Mouse (Mus musculus) MEL (cell line): ENCODE data around the gene Esam. TPM values are rescaled to one million over a fixed set of nuclear protein-coding genes. Genes with fewer than 3 reads are reported as not detected.

Experiments used
- DNase-seq: peaks from one replicate; pipeline ENCODE4 v3.0.0; 2011; ENCODE audit warnings: low read depth, low spot score
- H3K27ac ChIP-seq: 2 replicates; pipeline ENCODE4 v1.5.1; 2012; ENCODE audit warnings: low read depth, mild to moderate bottlenecking, control low read depth, low read length, moderate library complexity; ENCODE audit not compliant: control insufficient read depth
- H3K27me3 ChIP-seq, 2 experiments: fragments of 150-350 bp in 1 of 2; sonication (generic) in 1 of 2; 2 replicates each; pipeline ENCODE4 v1.6.1; 2012; ENCODE audit warnings: low read length in 2 of 2, mild to moderate bottlenecking in 2 of 2, improper control_type of control experiment in 1 of 2, moderate library complexity in 1 of 2; ENCODE audit not compliant: insufficient read depth in 2 of 2, control insufficient read depth in 1 of 2
- H3K36me3 ChIP-seq, 2 experiments: 2 replicates each; pipeline ENCODE4 v1.6.1; 2012 to 2014; ENCODE audit warnings: low read length in 2 of 2, improper control_type of control experiment in 1 of 2, inconsistent platforms in 1 of 2, mild to moderate bottlenecking in 1 of 2; ENCODE audit not compliant: insufficient read depth in 2 of 2, control insufficient read depth in 1 of 2
- H3K4me1 ChIP-seq, 2 experiments: fragments of 150-350 bp in 1 of 2; sonication (generic) in 1 of 2; 2 replicates each; pipeline ENCODE4 v1.6.1; 2012; ENCODE audit warnings: low read length in 2 of 2, improper control_type of control experiment in 1 of 2, mild to moderate bottlenecking in 1 of 2; ENCODE audit not compliant: insufficient read depth in 2 of 2, control insufficient read depth in 1 of 2
- H3K4me3 ChIP-seq, 2 experiments: fragments of 150-350 bp in 1 of 2; sonication (generic) in 1 of 2; 2 replicates each; pipeline ENCODE4 v1.5.1; 2012; ENCODE audit warnings: low read depth in 2 of 2, low read length in 2 of 2, mild to moderate bottlenecking in 2 of 2, moderate library complexity in 2 of 2, control low read depth in 1 of 2, improper control_type of control experiment in 1 of 2; ENCODE audit not compliant: control insufficient read depth in 1 of 2, insufficient read depth in 1 of 2
- H3K79me2 ChIP-seq: 2 replicates; pipeline ENCODE4 v1.6.1; 2012; ENCODE audit warnings: mild to moderate bottlenecking, low read length, moderate library complexity; ENCODE audit not compliant: control insufficient read depth, poor library complexity, insufficient read depth
- H3K9ac ChIP-seq: 2 replicates; pipeline ENCODE4 v1.6.1; 2012; ENCODE audit warnings: low read depth, mild to moderate bottlenecking, control low read depth, low read length, moderate library complexity; ENCODE audit not compliant: control insufficient read depth, poor library complexity, severe bottlenecking
- H3K9me3 ChIP-seq: fragments of 150-350 bp; sonication (generic); replicated peaks from 2 replicates; pipeline ENCODE4 v1.6.1; 2012; ENCODE audit warnings: mild to moderate bottlenecking, low read length, improper control_type of control experiment, moderate library complexity; ENCODE audit not compliant: insufficient read depth
- CHD1 ChIP-seq: IDR thresholded peaks from 2 replicates; pipeline ENCODE4 v1.6.1; 2012; ENCODE audit warnings: low read depth, mild to moderate bottlenecking, inconsistent platforms, low read length, improper control_type of control experiment
- CTCF ChIP-seq, 3 experiments: IDR thresholded peaks in 2 of 3; conservative IDR thresholded peaks in 1 of 3; 2 replicates each; pipeline ENCODE4 v1.5.1; 2011 to 2012; ENCODE audit warnings: low read length in 3 of 3, low read depth in 2 of 3, mild to moderate bottlenecking in 2 of 3, improper control_type of control experiment in 1 of 3, inconsistent platforms in 1 of 3, mixed read lengths in 1 of 3, moderate library complexity in 1 of 3; ENCODE audit not compliant: control insufficient read depth in 1 of 3, insufficient read depth in 1 of 3, poor library complexity in 1 of 3, severe bottlenecking in 1 of 3
- ELF1 ChIP-seq: IDR thresholded peaks from 2 replicates; pipeline ENCODE4 v1.6.1; 2014; ENCODE audit warnings: low read depth, mild to moderate bottlenecking, inconsistent platforms, low read length, improper control_type of control experiment, moderate library complexity
- EP300 ChIP-seq, 2 experiments: IDR thresholded peaks; 2 replicates each; pipeline ENCODE4 v1.6.1; 2011; ENCODE audit warnings: improper control_type of control experiment in 2 of 2, low read length in 2 of 2, low read depth in 1 of 2, mild to moderate bottlenecking in 1 of 2
- ETS1 ChIP-seq: IDR thresholded peaks from 2 replicates; pipeline ENCODE4 v1.6.1; 2012; ENCODE audit warnings: low read depth, mild to moderate bottlenecking, inconsistent platforms, low read length, improper control_type of control experiment, moderate library complexity
- GATA1 ChIP-seq: IDR thresholded peaks from 2 replicates; pipeline ENCODE4 v1.6.1; 2011; ENCODE audit warnings: low read depth, low read length, improper control_type of control experiment
- JUND ChIP-seq: IDR thresholded peaks from 2 replicates; pipeline ENCODE4 v1.6.1; 2011; ENCODE audit warnings: low read depth, mild to moderate bottlenecking, improper control_type of control experiment, low read length
- KAT2A ChIP-seq: conservative IDR thresholded peaks from 2 replicates; pipeline ENCODE4 v1.6.1; 2012; ENCODE audit warnings: low read depth, low read length, improper control_type of control experiment, inconsistent platforms
- MAFK ChIP-seq: IDR thresholded peaks from 2 replicates; pipeline ENCODE4 v1.6.1; 2011; ENCODE audit warnings: low read depth, mild to moderate bottlenecking, low read length, improper control_type of control experiment, borderline replicate concordance
- MAX ChIP-seq: IDR thresholded peaks from 2 replicates; pipeline ENCODE4 v1.6.1; 2011; ENCODE audit warnings: low read length, improper control_type of control experiment
- MAZ ChIP-seq: IDR thresholded peaks from 2 replicates; pipeline ENCODE4 v1.6.1; 2012; ENCODE audit warnings: low read depth, mild to moderate bottlenecking, inconsistent platforms, low read length, improper control_type of control experiment
- MYC ChIP-seq: IDR thresholded peaks from 2 replicates; pipeline ENCODE4 v1.6.1; 2011; ENCODE audit warnings: low read depth, mild to moderate bottlenecking, low read length, improper control_type of control experiment, moderate library complexity
- NELFE ChIP-seq: IDR thresholded peaks from 2 replicates; pipeline ENCODE4 v1.6.1; 2011; ENCODE audit warnings: low read depth, low read length, improper control_type of control experiment
- NRF1 ChIP-seq: IDR thresholded peaks from 2 replicates; pipeline ENCODE4 v1.6.1; 2014; ENCODE audit warnings: low read depth, mild to moderate bottlenecking, inconsistent platforms, low read length, improper control_type of control experiment, moderate library complexity; ENCODE audit not compliant: poor library complexity, insufficient read depth, severe bottlenecking
- POLR2A ChIP-seq, 2 experiments: IDR thresholded peaks; 2 replicates each; pipeline ENCODE4 v1.6.1; 2011 to 2012; ENCODE audit warnings: low read length in 2 of 2, mild to moderate bottlenecking in 2 of 2, control low read depth in 1 of 2, improper control_type of control experiment in 1 of 2, low read depth in 1 of 2, moderate library complexity in 1 of 2; ENCODE audit not compliant: control insufficient read depth in 1 of 2, insufficient read depth in 1 of 2, poor library complexity in 1 of 2
- POLR2AphosphoS2 ChIP-seq: IDR thresholded peaks from 2 replicates; pipeline ENCODE4 v1.6.1; 2011; ENCODE audit warnings: low read length, improper control_type of control experiment
- POLR2AphosphoS5 ChIP-seq: IDR thresholded peaks from 2 replicates; pipeline ENCODE4 v1.6.1; 2012; ENCODE audit warnings: low read depth, borderline replicate concordance, mild to moderate bottlenecking, inconsistent platforms, low read length, moderate library complexity, mixed read lengths
- RAD21 ChIP-seq: IDR thresholded peaks from 2 replicates; pipeline ENCODE4 v1.6.1; 2011; ENCODE audit warnings: mild to moderate bottlenecking, low read depth, low read length, improper control_type of control experiment
- SIN3A ChIP-seq: IDR thresholded peaks from 2 replicates; pipeline ENCODE4 v1.6.1; 2012; ENCODE audit warnings: low read length, improper control_type of control experiment, inconsistent platforms
- SMC3 ChIP-seq: IDR thresholded peaks from 2 replicates; pipeline ENCODE4 v1.6.1; 2011; ENCODE audit warnings: low read depth, low read length, improper control_type of control experiment
- TCF12 ChIP-seq: IDR thresholded peaks from 2 replicates; pipeline ENCODE4 v1.6.1; 2014; ENCODE audit warnings: low read depth, mild to moderate bottlenecking, inconsistent platforms, low read length, improper control_type of control experiment, moderate library complexity
- UBTF ChIP-seq: IDR thresholded peaks from 2 replicates; pipeline ENCODE4 v1.6.1; 2012; ENCODE audit warnings: low read depth, mild to moderate bottlenecking, inconsistent platforms, low read length, improper control_type of control experiment, moderate library complexity, borderline replicate concordance; ENCODE audit not compliant: insufficient read depth
- USF1 ChIP-seq: IDR thresholded peaks from 2 replicates; pipeline ENCODE4 v1.6.1; 2014; ENCODE audit warnings: low read depth, mild to moderate bottlenecking, inconsistent platforms, low read length, improper control_type of control experiment, moderate library complexity
- ZMIZ1 ChIP-seq: IDR thresholded peaks from 2 replicates; pipeline ENCODE4 v1.6.1; 2012; ENCODE audit warnings: low read depth, mild to moderate bottlenecking, inconsistent platforms, low read length, improper control_type of control experiment, moderate library complexity
- ZNF384 ChIP-seq: IDR thresholded peaks from 2 replicates; pipeline ENCODE4 v1.6.1; 2012; ENCODE audit warnings: low read depth, mild to moderate bottlenecking, inconsistent platforms, low read length, improper control_type of control experiment
- polyA plus RNA-seq, 2 experiments: library from polyadenylated mRNA; stranded (reverse) in 1 of 2; unstranded in 1 of 2; fragments of >175 nt in 1 of 2; fragments of >200 nt in 1 of 2; gene quantifications; 2 replicates each; pipeline versions ENCODE4 v1.2.1 to v1.2.4; 2012; ENCODE audit warnings: low replicate concordance in 2 of 2, low read depth in 1 of 2; ENCODE audit not compliant: insufficient read length in 2 of 2, insufficient read depth in 1 of 2, missing spikeins in 1 of 2
- total RNA-seq: library from RNA; depleted of rRNA; stranded (reverse); fragments of 300-350 nt; gene quantifications from 2 replicates; pipeline ENCODE4 v1.2.3, GENCODE M21; 2012

Esam gene
- total and polyA plus RNA-seq, 3 experiments, result 0.23 to 0.89 TPM; not detected in 1

- Histone ChIP-seq H3K9me3 (no peaks in the 10 kb centered on the region), H3K27ac (no peak overlapping the region), H3K79me2 (peaks cover 11% of the 10 kb centered on the region), H3K4me3 (no peak overlapping the region), H3K27me3 (no peaks in the 10 kb centered on the region), H3K4me1 (no peaks in the 10 kb centered on the region), H3K9ac (no peak overlapping the region), H3K36me3 (no peaks in the 10 kb centered on the region; a peak in 1 of 4 replicates)
- no peak for DNase-seq
- TF ChIP-seq MAX (no peak), NELFE (no peak), TCF12 (no peak), MAFK (no peak), ELF1 (no peak), KAT2A (no peak), ZNF384 (no peak), USF1 (no peak), POLR2A (IDR thresholded peaks at IDR 0.05; ENCODE audit: control insufficient read depth in 1 of 2, insufficient read depth in 1 of 2, low read depth in 1 of 2, low read length in 2 of 2, poor library complexity in 1 of 2) (no peak)
Measured at GRCm38 (mm10) chr9:37500201-37500600, 27.7 kb upstream of the Esam start.

GRCm38 (mm10) chr9:37501170-37501569, 26.7 kb upstream of the Esam start:
- H3K36me3 ChIP-seq, result no peaks in the 10 kb centered on the region; a peak in 2 of 4 replicates
- H3K9ac ChIP-seq, result no peak overlapping the region
- H3K9me3 ChIP-seq, result no peaks in the 10 kb centered on the region
- TF ChIP-seq ZNF384 (0 out of 2 replicates have a peak, but pooled peaks have one; percentile 19), MAFK (0 out of 2 replicates have a peak, but pooled peaks have one; percentile 26), EP300 (IDR thresholded peaks at IDR 0.05; ENCODE audit: low read depth in 1 of 2, low read length in 2 of 2) (no peak), MAX (no peak)
- TF ChIP-seq, all 39 proteins: peak for 2
- Histone ChIP-seq H3K4me1 (no peaks in the 10 kb centered on the region), H3K79me2 (peaks cover 10% of the 10 kb centered on the region), H3K27me3 (no peaks in the 10 kb centered on the region), H3K27ac (no peak overlapping the region), H3K4me3 (no peak overlapping the region)
- no peak for DNase-seq

GRCm38 (mm10) chr9:37504348-37504747, 23.5 kb upstream of the Esam start:
- DNase-seq, result peak; percentile 34

More at GRCm38 (mm10) chr9:37504348-37504747, 23.5 kb upstream of the Esam start:
- Histone ChIP-seq H3K79me2 (peaks cover 6% of the 10 kb centered on the region), H3K9me3 (no peaks in the 10 kb centered on the region), H3K27ac (no peak overlapping the region), H3K4me1 (no peaks in the 10 kb centered on the region), H3K9ac (no peak overlapping the region), H3K4me3 (no peak overlapping the region), H3K36me3 (no peaks in the 10 kb centered on the region; a peak in 1 of 4 replicates), H3K27me3 (no peaks in the 10 kb centered on the region)
- TF ChIP-seq POLR2AphosphoS5, result no peak
- peak; percentile 17 for TF ChIP-seq RAD21
- TF ChIP-seq USF1, result no peak
- TF ChIP-seq ETS1, result no peak
- TF ChIP-seq NRF1, result no peak
- TF ChIP-seq SIN3A, result no peak
- TF ChIP-seq GATA1, result no peak
- no peak for TF ChIP-seq POLR2A (IDR thresholded peaks at IDR 0.05; ENCODE audit: control insufficient read depth in 1 of 2, insufficient read depth in 1 of 2, low read depth in 1 of 2, low read length in 2 of 2, poor library complexity in 1 of 2)
- TF ChIP-seq JUND, result no peak
- no peak for TF ChIP-seq EP300 (IDR thresholded peaks at IDR 0.05; ENCODE audit: low read depth in 1 of 2, low read length in 2 of 2)
- TF ChIP-seq UBTF, result no peak
- no peak for TF ChIP-seq POLR2AphosphoS2
- TF ChIP-seq SMC3, result peak; percentile 36
- no peak for TF ChIP-seq MAFK
- no peak for TF ChIP-seq ZMIZ1
- no peak for TF ChIP-seq MYC
- no peak for TF ChIP-seq MAX
- TF ChIP-seq CHD1, result no peak
- TF ChIP-seq CTCF (IDR thresholded peaks at IDR 0.05 in 2 of 3, conservative IDR thresholded peaks at IDR 0.05 in 1 of 3; ENCODE audit: control insufficient read depth in 1 of 3, insufficient read depth in 1 of 3, low read depth in 2 of 3, low read length in 3 of 3, poor library complexity in 1 of 3, severe bottlenecking in 1 of 3), result peak in 2 of 3 experiments; percentile 30 to 35; a peak in 3 of 6 replicates
- no peak for TF ChIP-seq MAZ
- TF ChIP-seq NELFE, result no peak
- no peak for TF ChIP-seq ZNF384
